Mouse (Mus musculus): Measurements from ENCODE around the gene Peg3. TPM values are rescaled to one million over a fixed set of nuclear protein-coding genes. Genes with fewer than 3 reads are reported as not detected.
A peak's percentile ranks its signal among the peaks of the same experiment; 100 is the strongest.

Gene Peg3
- polyA plus RNA-seq, 1 experiment, result 88.4 TPM

DNA sequence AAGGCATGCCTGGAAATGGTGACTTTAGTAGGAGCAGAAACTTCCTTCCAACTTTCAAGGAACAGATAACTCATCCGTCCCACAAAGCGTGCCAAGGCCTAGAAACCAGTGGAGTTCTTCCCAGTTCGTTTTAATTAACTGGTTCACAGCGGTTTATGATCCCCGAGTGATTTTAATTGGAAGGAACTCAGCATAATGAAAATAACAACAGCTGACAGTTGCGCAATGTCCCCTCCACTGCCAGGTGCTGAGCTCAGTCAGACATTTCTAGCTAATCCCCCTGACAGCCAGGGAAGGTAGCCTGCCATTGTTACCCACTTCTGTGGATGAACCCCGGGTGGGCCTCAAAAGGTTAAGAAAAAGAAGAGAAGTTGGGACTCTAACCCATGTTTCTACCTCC is 19.0 kb upstream of the Peg3 start:
- no peak for TF ChIP-seq POLR2A (IDR thresholded peaks at IDR 0.05; ENCODE audit: borderline replicate concordance, extremely low read depth, insufficient read depth, insufficient read length, poor library complexity, severe bottlenecking)
- TF ChIP-seq CTCF (IDR thresholded peaks at IDR 0.05; ENCODE audit: borderline replicate concordance, extremely low read depth, insufficient read depth, insufficient read length), result no peak
- DNase-seq (ENCODE audit: low read depth), result peak; percentile 66

DNA sequence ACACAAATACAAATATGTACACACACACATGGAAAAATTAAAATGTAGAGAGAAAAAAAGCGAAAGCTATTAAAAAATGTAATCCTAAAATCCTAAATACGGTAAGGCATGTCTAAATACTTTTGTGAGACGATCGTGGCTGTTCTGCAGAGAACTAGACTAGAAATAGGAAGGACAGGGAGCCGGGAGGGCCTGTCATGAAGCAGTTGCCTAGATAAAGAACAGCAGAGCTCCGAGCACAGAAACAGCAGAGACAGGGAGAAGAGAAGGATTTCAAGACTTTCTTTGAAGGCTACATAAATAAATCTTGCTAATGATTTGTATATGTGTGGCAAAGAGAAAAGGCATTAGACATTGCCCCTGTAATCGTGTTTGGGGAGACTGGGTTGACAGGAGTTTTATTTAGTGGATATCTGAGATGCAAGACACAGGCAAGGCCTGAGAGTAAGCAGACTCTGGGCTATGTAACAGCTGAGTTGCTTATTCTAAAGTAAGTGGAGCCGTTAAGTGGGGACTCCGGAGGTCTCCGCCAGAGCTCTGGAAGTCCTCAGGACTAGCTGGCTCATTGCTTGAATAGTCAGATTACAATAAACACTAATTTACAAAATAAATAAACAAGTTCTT is 14.2 kb upstream of the Peg3 start:
- TF ChIP-seq CTCF (IDR thresholded peaks at IDR 0.05; ENCODE audit: borderline replicate concordance, extremely low read depth, insufficient read depth, insufficient read length), result no peak
- TF ChIP-seq POLR2A (IDR thresholded peaks at IDR 0.05; ENCODE audit: borderline replicate concordance, extremely low read depth, insufficient read depth, insufficient read length, poor library complexity, severe bottlenecking), result no peak
- DNase-seq (ENCODE audit: low read depth), result no peak

DNA sequence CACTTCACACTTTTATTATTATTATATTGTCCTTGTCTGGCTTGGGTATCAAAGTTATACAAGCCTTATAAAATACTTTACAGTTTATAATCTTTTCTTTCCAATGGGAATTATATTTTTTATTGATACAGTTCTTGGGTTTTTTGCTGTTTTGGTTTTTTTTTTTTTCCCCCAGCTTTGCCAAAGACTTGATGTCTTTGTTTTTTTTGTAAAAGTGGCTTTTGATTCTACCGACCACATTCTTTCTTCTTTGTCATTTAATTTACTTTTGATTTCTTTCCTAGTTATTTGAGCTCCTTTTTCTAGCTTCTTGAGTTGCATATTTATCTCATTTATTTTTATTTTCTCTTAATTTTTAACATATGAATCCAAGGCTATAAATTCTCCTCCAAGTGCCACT is 5.8 kb upstream of the Peg3 start:
- no peak for DNase-seq (ENCODE audit: low read depth)
- TF ChIP-seq POLR2A (IDR thresholded peaks at IDR 0.05; ENCODE audit: borderline replicate concordance, extremely low read depth, insufficient read depth, insufficient read length, poor library complexity, severe bottlenecking) (no peak), CTCF (IDR thresholded peaks at IDR 0.05; ENCODE audit: borderline replicate concordance, extremely low read depth, insufficient read depth, insufficient read length) (no peak)

DNA sequence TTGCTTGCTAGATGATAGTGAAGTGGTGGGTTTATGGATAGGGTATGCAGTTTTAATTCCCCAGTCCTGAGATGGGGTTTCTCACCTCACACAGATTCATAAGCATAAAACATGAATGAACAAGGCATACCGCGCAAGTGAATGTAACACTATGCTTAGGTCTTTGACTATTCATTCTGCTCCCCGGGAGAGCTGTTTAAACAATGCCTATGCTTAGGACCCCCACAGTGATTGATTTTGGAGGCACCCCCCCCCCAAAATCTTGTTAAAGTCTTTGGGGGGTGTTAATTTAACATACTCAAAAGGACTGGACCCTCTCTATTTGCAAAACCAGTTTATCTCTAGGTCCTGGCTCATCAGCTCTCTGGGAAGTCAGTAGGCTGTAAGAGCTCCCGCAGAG is 1.7 kb upstream of the Peg3 start:
- DNase-seq (ENCODE audit: low read depth), result peak; percentile 37

DNA sequence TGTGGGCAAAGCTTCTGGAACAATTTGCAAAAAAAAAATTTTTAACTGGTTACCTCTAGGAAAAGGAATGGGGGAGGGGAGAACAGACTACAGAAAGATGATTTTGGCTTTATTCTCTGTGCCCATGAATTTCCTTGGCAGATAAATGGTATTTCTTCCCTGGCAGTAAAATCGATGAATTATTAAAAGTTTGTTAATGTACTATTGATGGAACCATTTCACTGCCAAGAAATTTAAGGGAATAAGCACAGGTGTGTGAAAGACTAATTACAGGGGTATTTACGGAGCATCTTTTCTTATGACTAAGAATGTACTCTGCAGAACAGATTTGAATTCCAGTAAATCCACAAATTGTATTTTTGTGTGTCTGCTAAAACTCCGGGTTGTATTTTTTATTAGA is 1.1 kb upstream of the Peg3 start:
- no peak for DNase-seq (ENCODE audit: low read depth)
- no peak for TF ChIP-seq CTCF (IDR thresholded peaks at IDR 0.05; ENCODE audit: borderline replicate concordance, extremely low read depth, insufficient read depth, insufficient read length)
- TF ChIP-seq POLR2A (IDR thresholded peaks at IDR 0.05; ENCODE audit: borderline replicate concordance, extremely low read depth, insufficient read depth, insufficient read length, poor library complexity, severe bottlenecking), result no peak

More for the DNA sequence above, 1.7 kb upstream of the Peg3 start:
- TF ChIP-seq CTCF (IDR thresholded peaks at IDR 0.05; ENCODE audit: borderline replicate concordance, extremely low read depth, insufficient read depth, insufficient read length), result no peak

DNA sequence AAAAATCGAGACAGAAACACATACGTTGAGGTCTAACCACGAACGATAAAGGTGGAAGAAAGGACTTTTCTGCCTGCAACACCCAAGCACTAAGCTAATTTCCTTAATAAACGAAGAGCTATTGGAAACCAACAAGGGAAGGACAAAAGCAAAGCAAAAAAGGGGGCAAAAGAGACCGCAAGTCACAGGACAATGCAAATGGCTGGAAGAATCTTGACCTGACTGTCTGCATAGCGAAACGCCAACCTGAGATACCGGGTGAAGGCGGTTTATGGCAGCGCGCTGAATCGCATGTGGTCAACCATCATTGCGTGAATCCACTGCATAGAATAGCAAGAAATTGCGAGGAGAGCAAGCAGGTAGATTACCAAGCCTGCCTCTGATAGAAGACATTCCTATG is 570 bp upstream of the Peg3 start:
- peak; percentile 72 for DNase-seq (ENCODE audit: low read depth)
- TF ChIP-seq CTCF (IDR thresholded peaks at IDR 0.05; ENCODE audit: borderline replicate concordance, extremely low read depth, insufficient read depth, insufficient read length), result no peak
- no peak for TF ChIP-seq POLR2A (IDR thresholded peaks at IDR 0.05; ENCODE audit: borderline replicate concordance, extremely low read depth, insufficient read depth, insufficient read length, poor library complexity, severe bottlenecking)

DNA sequence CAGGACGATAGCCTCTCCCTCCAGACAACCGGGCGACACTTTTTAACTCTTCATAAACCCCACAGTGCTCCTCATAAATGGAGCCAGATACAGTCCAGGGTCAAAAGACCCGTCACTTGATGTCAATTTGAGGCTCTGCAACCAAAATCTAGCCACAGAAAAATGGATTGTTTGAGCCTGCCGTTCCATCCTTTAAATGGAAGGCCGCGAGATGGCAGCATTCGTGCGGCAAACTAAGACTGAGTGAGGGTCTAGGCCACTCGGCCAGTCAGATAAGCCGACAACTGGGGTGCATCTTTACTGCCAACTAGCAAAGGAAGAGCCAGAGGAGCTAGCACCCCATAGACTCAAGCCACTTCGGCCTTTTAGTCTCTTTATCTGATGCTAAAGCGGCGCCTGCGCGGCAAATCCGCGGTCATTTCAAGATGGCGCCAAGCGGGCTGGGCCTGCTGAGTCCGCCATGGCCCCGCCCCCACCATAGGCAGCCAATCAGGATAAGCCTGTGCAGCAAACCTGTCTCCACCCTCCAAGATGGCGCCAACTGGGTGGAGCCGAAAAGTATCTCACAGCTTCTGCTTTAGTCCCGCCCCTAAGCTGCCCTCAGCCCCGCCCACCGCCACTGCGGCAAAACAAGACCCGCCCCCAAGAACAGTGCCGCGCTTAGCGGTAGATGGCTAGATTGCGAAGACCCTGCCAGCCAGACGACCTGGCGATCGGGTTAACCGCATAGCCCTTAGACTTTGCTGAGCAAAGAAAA is 992 bp downstream of the Peg3 start:
- peak; percentile 99 for DNase-seq (ENCODE audit: low read depth)
- TF ChIP-seq POLR2A (IDR thresholded peaks at IDR 0.05; ENCODE audit: borderline replicate concordance, extremely low read depth, insufficient read depth, insufficient read length, poor library complexity, severe bottlenecking) (no peak), CTCF (IDR thresholded peaks at IDR 0.05; ENCODE audit: borderline replicate concordance, extremely low read depth, insufficient read depth, insufficient read length) (0 out of 2 replicates have a peak, but pooled peaks have one; percentile 26)

DNA sequence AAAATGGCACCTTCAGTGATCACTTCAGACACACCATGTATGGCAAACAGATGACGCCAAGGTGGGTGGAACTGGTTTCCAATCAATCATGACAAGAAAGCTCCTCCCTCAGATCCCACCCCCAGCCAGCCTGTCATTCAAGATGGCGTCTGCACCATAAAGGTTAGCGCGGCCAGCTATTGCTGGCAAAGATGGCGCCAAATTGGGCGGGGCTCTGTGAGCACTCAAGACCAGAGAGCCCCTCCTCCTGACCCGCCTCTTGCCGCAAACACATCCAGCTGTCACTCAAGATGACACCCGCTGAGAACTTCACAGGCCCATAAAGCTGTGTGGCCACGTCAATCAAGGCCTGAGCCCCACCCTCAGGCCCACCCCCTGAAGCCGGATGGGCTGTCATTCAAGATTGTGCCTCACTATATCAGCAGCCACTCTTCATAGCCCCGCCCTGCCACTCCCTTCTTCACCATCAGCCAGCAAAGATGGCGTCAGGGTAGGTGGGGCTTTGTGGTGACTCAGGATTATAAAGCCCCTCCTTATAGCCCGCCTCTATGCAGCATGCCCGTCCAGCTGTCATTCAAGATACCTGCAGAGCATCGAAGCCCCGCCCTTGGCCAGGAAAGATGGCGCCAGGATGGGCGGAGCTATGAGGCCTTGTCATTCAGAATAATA is 1.8 kb downstream of the Peg3 start:
- peak; percentile 100 for DNase-seq (ENCODE audit: low read depth)
- TF ChIP-seq POLR2A (IDR thresholded peaks at IDR 0.05; ENCODE audit: borderline replicate concordance, extremely low read depth, insufficient read depth, insufficient read length, poor library complexity, severe bottlenecking) (no peak), CTCF (IDR thresholded peaks at IDR 0.05; ENCODE audit: borderline replicate concordance, extremely low read depth, insufficient read depth, insufficient read length) (no peak)

DNA sequence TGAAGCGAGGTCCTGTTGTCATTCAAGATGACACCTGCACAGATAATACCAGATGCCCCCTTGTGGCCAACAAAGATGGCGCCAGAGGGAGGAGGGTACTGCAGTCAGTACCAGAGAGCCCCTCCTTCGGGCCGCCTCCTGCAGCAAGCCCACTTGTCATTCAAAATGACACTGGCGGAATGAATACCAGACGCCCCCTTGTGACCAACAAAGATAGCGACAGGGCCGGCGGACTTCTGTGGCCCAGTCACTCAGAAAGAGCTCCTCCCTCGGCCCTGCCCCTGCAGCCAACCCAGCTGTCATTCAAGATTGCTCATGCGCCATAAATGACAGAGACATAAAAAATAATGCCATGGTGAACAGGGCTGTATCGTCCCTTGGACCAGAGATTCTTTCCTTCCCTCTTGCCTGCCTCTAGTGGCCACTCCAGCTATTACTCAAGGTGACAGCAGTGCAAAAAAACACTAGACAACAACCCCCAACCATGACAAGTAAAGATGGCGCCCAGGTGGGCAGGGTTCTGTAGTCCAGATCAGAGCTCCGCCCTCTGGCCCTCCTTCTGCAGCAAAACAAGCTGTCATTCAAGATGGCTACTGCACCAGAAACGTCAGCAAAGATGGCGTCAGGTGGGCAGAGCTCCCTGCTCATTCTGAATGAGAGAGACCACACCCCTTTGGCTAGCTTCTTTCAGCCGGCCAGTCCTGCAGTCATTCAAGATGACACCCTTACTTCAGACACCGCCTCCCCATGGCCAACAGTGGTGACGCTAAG is 2.7 kb downstream of the Peg3 start:
- TF ChIP-seq CTCF (IDR thresholded peaks at IDR 0.05; ENCODE audit: borderline replicate concordance, extremely low read depth, insufficient read depth, insufficient read length), result peak; percentile 54
- TF ChIP-seq POLR2A (IDR thresholded peaks at IDR 0.05; ENCODE audit: borderline replicate concordance, extremely low read depth, insufficient read depth, insufficient read length, poor library complexity, severe bottlenecking), result no peak
- DNase-seq (ENCODE audit: low read depth), result peak; percentile 98

DNA sequence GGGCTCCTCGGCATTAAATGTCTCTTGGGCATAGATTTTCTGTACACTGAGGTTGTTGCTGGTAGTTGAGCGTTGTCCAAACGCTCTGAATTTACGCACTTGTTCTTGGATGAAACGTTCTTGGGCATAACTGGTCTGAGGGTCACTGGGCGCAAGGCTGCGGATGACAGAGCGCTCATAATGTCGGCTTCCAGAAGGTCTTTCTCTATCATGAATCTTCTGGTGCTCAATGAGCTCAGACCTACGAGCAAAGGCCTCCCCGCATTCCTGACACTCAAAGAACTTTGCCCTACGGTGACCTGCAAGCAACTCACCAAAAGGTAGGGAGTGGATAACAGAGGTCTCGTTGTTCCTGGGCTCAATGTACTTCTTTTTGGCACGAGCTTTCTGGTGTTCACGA is 20.8 kb downstream of the Peg3 start:
- TF ChIP-seq POLR2A (IDR thresholded peaks at IDR 0.05; ENCODE audit: borderline replicate concordance, extremely low read depth, insufficient read depth, insufficient read length, poor library complexity, severe bottlenecking) (no peak), CTCF (IDR thresholded peaks at IDR 0.05; ENCODE audit: borderline replicate concordance, extremely low read depth, insufficient read depth, insufficient read length) (no peak)
- no peak for DNase-seq (ENCODE audit: low read depth)

Measured in brain, embryonic 14.5 days (tissue).